Mouse (Mus musculus) thymus, postnatal 14 days (tissue): Measurements from ENCODE around the gene Mia2.
"Not testable (repeated sequence)": the region's sequence is repeated elsewhere in the genome, so short reads cannot be mapped to it uniquely, and the experiment has no call there.

ENCODE experiments used
- DNase-seq: peaks from one replicate; pipeline ENCODE4 v3.0.0; 2021

The Mia2 gene

DNA sequence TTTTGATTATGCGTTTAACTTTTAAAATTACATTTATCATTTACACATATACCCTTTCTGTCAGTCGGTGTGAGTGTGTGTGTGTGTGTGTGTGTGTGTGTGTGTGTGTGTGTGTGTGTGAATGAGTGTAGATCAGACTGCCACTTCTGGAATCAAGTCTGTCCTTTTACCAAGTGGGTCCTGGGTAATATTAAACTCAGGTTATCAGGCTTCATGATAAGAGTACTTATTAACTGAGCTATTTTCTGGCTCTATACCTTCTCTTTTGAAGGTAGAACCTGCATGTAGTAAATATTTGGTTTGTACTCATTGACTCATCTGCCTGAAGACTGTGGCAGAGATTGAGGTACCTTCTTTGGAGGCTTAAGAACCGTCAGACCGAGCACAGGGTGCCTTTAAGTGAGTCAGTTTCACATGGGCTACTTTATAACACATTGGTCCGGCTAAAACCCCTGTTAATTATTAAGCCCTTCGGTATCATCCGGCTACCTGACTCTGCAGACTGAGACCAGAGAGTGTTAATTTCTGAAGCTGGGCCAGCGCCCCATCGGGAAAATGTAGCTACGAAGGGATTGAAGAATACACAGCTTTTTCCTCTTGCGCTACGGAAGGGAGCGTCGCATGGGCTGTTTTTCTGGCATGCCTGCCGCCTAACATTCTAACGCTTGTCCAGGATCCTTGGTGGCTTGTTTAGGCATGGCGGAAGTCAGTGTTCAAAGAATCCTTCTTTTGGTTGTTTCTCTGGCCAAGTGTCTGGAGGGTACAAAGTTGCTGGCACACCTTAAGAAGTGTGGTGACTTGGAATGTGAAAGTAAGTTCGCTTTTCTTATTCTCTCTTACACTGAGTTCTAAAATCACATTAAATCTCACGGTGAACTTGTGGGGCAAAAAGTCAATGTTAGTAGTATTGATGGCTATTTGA is at the start of gene Mia2:
Mia2 (plus strand) TSS at position 696 of the 922 bp plus-strand sequence.
- no peak for DNase-seq

DNA sequence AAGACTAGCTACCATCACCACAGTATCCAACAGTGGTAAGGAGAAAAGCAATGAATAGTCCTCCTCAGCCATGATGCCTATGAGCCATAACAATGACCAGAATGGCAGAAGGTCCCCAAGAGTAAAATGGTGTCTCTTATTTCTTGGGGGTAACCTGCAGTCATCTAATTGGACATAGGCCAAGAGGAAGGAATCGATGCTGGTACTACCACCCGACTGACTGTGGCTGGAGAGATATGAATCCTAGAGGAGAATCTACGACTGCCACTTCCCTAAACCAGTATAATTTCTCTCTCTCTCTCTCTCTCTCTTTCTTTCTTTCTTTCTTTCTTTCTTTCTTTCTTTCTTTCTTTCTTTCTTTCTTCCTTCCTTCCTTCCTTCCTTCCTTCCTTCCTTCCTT is 43.1 kb upstream of the Mia2 start:
- no peak for DNase-seq

DNA sequence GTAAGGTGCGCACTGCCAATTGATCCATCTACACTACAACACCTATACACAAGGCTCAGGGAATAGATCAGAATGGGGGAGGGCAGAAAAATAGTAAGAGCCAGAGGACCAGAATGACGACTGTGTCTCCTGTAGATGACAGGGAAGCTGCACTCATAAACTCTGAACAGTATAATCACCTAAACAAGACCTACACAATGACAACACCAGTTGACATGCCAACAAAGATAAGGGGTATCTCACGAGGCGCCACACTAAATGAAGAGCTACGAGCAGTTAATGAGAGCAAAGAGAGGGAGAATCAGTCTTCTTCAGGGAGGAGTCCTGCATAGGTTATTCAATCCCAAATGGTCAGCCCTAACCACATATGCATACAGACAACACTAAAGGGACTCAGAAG is 42.4 kb upstream of the Mia2 start:
- DNase-seq: no peak

DNA sequence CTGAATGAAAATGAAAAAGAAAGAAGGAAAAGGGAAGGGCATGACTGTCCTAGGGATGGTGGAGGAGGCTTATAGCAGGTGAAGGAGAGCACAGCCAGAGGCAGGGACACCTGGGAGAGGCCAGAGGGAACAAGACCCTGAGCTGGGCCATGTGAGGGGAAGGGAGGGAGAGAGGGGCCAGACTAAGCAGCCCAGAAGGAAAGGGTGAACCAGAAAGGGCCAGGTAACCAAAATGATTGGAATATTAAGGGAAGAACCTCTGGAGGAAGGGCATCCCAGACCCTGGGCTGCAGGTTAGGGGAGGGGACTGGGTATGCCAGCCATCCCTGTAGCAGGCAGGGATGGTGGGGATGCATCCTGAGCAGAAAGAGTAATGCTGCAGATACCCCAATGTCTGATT is 41.6 kb upstream of the Mia2 start:
- no peak for DNase-seq

DNA sequence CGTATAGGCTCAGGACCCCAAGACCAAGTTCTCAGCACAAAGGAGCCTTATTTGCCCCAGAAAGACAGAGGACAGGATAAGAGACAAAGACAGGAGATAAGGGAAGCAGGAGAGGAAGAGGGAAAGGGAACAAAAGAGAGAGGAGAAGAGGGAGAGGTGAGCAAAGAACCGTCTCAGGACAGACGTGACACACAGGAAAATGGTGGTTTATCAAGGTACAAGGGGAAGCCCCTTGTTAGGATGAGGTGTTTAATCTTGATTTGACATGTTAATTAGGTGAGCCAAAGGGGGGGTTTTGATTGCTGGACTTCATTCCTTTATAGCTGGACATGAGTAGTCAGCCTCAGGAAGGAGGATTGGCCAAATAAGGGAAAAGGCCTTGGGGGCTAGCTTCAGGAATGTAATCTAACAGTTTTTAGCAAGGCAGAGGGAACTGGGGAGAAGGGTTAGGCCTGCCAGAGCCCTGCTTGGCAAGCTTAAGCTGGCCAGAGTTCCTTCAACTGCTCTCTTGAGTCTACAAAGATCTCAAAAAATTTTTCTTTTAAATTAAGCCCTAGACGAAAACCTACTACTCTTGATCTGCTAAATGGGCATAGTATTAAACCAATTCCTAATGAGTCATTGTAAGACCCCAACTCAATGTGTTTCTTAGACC is 40.3 kb upstream of the Mia2 start:
- no peak for DNase-seq

DNA sequence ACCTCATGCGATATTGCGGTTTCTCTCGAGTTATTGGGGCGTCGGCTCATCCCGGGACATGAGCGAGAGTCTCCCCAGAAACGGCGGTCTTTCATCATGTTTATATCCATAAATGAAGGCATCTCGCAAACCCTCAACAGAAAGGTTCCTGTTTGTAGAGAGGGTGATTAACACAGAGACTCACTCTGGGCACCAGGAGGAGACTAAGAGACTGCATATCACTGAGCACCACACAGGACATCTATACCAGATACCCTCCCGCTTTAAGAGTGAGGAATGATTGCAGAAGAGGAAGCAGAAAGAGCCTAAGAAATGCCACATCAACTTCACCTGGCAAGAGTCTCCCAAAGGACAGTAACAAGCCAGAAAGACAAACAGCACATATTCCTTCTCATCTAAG is 39.4 kb upstream of the Mia2 start:
- no peak for DNase-seq

DNA sequence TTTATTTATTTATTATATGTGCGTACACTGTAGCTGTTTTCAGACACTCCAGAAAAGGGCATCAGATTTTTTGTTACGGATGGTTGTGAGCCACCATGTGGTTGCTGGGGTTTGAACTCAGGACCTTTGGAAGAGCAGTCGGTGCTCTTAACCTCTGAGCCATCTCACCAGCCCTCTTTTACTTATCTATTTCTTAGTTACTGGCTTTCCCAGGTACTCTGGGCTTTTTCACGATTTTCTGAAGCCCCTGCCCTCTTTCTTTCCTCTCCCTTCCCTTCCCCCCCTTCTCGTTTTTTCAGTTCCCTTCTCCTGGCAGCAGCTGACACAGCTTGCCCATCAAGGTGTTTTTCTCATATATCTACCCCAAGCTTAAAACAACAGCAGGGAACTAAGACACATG is 37.4 kb upstream of the Mia2 start:
- not testable (repeated sequence) for DNase-seq

DNA sequence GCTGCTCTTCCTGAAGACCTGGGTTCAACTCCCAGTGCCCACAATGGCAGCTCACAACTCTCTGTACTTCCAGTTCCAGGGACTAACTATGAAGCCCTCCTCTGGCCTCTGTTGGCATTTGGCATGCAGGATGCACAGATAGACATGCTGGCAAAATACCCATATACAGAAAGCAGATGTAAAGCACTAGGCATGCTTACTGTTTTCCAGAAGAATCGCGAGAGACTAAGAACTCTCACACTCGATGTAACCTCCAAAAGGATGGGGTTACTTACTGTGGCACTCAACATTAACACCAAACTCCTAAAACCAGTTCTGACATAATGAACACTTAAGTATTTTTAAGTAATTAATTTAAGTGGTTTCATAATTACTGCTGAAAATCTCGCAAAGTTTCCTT is 35.3 kb upstream of the Mia2 start:
- DNase-seq: no peak

DNA sequence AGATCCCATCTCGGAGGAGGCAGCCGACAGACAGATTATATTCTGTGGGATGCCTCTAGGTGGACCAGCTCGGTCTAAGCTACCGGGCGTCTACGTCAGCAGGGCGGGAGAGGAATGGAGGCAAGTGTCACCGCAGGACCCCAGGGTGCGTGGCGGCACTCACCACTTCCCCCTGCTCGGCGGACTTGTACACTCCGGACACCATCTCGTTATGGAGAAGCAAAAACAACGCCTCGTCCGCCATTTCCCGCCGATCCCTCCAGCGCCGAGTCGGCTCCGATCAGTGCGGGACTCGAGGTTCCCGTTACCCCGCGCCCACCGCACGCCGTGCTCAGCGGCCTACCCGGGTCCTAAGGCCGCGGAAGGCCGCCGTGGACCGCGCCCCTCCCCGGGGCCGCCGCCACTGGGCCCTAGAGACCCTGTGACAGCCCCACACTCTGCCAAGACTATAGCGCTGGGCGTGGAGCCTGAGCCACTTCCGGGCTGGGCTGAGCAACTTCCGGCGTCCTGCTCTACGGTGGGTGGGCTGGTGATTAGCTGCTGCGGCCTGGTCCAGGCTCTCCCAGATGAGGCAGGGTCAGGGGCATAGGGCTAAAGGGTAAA is 34.5 kb upstream of the Mia2 start, which contains the start of gene Trappc6b:
Trappc6b (minus strand) TSS at position 480 of the 603 bp plus-strand sequence.
- peak; percentile 76 for DNase-seq

DNA sequence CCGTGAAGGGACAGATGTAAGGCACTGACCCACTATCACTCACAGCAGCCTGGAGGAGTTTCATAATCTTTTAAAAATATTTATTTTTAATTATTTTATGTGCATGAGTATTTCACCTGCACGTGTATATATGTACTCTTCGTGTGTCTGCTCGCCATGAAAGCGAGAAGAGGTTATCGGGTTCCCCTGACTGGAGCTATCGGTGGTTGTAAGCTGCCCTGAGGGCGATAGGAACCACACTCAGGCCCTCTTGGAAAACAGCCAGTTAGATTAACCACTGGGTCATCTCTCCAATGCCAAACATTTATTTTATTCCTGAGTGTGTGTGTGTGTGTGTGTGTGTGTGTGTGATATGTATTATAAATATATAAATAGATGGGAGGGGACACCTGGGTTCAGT is 30.8 kb upstream of the Mia2 start:
- no peak for DNase-seq

DNA sequence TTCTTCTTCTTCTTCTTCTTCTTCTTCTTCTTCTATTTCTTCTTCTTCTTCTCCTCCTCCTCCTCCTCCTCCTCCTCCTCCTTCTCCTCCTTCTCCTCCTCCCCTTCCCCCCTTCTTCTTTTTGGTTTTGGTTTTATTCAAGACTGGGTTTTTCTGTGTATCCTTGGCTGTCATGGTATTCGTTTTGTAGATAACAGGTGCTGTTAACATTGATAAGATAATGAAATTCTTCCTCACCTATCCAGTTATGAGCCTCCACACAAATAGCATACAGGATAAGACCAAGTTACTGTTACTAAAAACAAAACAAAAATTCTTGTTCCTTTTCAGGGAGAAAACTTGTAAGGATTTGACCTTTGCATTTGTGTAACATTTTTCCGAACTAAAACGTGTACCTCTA is 29.8 kb upstream of the Mia2 start:
- DNase-seq: no peak

DNA sequence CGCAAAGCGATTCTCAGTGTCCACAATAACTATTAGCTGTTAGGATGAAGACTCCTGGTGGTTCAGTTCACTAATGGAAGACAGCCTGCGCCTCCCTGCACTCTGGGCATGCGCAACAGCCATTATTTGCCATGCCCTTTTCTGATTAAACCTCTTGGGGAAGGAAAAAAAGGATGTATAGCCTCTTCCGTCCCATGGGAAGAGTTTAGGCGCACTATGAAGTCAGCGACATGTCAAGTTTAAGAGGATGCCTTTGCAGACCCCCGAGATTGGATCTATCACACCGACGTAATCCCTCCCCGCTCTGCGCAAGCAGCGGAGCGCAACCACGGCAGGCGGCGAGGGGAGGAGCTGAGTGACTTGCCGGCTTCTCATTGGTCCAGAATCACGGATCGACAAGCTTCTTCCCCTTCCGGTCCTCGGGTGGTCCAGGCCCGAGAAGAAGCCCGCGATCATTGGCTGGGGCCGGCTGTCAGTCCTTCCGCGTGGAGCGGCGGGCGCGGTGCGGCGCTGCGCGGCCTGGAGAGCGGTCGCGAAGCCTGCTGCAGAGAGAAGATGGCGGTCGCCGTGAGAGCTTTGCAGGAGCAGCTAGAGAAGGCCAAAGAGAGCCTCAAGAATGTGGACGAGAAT is 29.0 kb upstream of the Mia2 start, which contains the start of gene Pnn:
Pnn (plus strand) TSS at position 437 of the 630 bp plus-strand sequence.
- DNase-seq: peak; percentile 96

DNA sequence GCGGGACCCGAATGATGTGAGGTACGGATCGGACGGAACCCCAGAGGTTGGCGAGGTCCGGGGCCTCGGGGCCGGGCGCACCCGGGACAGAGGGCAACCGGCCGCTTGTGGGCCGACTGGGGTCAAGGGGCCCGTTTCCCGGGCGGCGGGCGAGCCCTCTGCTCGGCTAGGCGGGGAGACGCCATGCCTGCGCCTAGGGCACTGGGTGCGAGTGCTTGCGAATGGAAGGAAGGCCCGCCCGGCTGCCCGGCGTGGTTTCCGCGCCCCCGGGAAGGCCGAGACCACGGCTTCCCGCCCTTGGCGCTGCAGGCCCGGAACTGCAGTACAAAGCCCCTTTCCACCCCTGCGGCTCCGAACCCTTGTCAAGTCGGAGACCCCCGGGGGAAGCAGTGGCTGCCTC is 28.5 kb upstream of the Mia2 start:
- peak; percentile 73 for DNase-seq

DNA sequence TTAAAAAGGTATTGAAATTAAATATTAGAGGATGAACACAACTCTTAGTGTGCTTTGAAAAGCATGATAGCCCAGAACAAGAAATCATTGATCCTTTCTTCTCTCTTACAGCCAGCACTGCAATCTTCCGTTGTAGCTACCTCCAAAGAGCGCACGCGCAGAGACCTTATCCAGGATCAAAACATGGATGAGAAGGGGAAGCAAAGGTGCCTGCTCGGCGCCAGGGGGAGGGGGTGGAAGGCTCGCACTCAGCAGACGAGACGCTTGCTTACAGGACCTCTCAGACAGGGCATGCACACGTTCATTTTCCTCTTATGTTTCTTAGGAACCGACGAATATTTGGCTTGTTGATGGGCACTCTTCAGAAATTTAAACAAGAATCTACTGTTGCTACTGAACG is 26.8 kb upstream of the Mia2 start:
- no peak for DNase-seq

DNA sequence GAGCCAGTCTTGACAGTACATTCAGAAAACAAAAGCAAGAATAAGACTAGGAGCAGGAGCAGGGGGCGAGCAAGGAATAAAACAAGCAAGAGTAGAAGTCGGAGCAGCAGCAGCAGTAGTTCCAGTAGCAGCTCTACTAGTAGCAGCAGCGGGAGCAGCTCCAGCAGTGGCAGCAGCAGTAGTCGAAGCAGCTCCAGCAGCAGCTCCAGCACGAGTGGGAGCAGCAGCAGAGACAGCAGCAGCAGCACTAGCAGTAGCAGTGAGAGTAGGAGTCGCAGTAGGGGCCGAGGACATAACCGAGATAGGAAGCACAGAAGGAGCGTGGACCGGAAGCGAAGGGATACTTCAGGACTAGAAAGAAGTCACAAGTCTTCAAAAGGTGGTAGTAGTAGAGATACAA is 23.3 kb upstream of the Mia2 start:
- no peak for DNase-seq

DNA sequence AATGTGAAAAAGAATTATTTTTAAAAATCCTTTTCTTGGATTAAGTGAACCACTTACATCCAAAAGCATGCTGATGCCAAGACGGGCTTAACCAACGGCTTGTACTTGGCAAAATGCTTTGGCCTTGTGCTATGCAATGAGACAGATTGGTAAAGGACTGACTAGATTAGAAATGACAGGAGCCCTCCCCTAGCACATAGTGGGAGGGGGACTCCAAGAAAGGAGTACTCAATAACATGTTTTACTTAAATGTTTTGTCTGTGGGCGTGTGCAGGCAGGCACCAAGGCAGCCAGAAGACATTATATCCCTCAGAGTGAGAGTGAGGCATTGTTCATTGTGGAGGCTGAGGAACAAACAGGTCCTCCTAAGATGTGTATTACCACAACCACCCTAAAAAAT is 21.5 kb upstream of the Mia2 start:
- DNase-seq: no peak

DNA sequence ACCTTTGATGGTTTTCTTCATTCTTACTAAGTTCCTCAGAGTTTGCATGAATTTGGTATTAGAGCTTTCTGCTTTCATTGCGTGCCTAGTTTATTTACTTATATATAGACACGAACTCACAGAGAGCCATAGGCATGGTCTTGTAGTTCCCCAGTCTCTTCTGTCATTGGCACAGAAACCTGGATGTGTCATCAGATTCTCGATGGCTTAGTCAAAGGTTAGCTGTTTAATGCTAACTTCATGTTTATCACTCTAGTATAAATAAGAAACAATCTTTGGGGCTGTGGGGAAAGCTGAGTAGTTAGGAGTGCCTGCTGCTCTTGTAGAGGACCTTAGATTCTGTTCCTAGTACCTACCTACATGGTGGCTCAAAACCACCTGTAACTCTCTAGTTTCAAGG is 18.6 kb upstream of the Mia2 start:
- no peak for DNase-seq

DNA sequence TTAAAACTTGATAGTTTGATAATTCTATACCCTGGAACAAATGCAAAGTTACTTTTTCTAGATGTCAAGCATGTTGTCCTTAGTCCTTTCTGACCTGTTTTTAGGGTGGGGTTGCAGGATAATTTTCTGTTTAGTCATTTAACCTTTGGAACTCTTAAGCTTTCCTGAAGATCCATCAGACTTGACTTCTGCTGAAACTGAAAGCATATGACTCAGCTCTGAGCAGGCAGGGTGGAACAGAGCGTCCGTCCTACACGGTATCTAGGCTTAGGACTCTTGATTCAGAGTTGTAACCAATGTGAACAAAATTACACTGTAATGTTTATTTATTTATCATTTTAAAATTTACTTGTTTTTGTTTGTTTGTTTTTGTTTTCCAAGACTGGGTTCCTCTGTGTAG is 17.7 kb upstream of the Mia2 start:
- no peak for DNase-seq

DNA sequence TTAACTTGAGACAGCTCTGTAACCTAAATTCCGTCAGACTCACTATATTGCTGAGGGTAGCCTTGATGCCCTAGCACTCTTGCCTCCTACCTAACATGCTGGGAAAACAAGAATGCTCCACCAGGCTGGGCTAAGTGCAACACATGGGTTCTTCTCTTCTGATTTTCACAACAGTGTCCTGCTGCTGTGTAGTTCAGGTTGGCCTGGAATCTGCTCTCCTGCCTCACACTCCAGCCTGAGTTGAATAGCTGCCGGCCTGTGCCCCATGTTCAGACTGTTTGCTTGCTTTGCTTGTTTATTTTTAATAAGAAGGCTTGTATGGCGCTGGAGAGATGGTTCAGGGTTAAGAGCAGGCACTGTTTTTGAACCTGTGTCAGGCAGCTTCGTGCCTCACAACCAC is 15.1 kb upstream of the Mia2 start:
- DNase-seq: no peak

DNA sequence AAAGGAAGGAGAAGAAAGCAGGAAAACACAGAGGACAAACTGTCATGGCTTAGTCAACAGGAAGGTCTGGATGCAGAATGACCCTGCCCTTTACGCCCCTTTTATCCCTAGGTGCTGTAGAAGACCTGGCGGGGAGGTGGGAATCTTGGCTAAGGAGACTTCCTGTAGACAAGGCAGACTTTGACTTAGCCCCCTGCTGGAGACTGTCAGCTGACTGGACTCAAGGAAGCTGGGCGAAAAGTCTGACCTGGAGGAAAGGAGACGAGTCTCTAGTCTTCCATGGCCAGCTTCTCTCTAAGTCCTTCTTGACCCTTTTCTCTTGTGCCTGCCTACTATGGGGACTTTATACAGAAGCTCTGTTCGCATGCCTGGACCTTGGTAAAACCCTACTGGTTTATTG is 11.2 kb upstream of the Mia2 start:
- DNase-seq: no peak

DNA sequence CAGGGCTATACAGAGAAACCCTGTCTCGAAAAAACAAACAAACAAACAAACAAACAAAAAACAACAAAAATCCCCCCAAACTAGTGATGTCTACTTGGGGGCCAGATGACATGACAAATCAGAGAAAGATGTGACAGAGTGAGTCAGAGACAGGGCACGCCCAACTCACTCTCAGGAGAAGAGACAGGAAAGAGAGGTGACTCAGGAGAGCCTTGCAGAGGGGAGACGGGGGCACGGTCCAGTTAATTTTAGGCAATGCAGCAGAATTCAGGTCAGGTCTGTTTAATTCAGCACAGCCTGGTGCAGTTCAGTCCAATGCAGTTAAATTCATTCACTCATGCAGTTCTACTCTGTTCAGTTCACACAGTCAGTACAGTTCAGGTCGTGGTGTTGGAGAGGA is 9.4 kb upstream of the Mia2 start:
- no peak for DNase-seq

DNA sequence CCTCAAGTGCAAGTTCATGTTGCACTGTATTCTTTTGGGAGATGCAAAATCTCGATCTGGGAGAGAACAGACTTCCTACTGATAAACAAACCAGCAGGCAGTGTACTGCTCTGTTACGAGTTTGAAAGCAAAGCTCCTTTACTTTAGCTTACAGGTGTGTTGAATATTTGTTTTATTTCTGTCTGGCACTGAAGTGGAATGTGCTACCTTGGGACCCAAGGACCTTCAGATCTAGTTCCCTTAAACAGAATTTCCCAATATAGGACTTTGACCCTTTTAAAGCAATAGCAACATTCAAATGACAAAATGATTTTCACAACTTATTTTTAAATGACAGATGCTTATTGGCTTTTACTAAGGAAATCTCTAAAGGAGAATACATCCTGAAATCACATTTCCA is 2.1 kb upstream of the Mia2 start:
- no peak for DNase-seq

DNA sequence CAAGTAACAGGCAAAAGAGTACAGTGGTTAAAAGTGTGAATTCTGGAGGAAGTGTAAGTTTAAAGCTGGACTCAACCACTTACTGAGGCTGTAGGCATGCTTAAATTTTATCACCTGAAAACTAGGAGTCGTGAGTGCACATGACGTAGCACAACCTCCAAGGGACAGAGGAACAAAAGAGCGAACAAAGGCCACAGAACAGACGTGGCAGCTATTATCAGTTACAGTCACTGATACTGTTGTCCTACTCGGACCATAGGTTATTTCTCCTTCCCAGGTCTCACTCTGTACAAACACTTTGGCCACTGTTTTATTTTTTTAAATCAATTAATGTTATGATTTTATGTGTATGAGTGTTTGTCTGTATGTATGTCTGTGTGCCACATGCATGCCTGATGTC is 9.2 kb downstream of the Mia2 start:
- DNase-seq: no peak

DNA sequence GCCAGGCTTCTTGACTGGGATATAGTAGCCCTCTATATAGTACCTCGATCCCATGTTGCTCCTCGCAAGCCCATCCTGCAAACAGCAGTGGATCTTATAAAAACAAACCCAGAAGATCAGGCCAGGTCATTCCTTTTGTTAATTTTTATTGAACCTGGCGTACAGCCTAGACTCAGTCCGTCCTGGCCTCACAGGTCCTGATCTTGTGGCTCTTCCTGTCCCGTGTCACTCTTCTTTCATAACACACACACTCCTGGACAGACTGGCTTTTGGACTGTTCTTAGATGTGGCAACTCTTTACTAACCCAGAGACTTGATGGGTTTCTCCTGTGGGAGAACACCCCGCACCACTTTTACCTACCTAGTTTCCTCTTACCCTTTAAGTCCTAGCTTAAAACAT is 10.3 kb downstream of the Mia2 start:
- no peak for DNase-seq
